Mouse (Mus musculus): ENCODE measurements around the gene Tmod1. TPM values are rescaled to one million over a fixed set of nuclear protein-coding genes. Genes with fewer than 3 reads are reported as not detected.
A peak's percentile ranks its signal among the peaks of the same experiment; 100 is the strongest.

Tmod1 gene
- polyA plus RNA-seq, 1 experiment from 2014 or later, result 4.8 TPM

DNA sequence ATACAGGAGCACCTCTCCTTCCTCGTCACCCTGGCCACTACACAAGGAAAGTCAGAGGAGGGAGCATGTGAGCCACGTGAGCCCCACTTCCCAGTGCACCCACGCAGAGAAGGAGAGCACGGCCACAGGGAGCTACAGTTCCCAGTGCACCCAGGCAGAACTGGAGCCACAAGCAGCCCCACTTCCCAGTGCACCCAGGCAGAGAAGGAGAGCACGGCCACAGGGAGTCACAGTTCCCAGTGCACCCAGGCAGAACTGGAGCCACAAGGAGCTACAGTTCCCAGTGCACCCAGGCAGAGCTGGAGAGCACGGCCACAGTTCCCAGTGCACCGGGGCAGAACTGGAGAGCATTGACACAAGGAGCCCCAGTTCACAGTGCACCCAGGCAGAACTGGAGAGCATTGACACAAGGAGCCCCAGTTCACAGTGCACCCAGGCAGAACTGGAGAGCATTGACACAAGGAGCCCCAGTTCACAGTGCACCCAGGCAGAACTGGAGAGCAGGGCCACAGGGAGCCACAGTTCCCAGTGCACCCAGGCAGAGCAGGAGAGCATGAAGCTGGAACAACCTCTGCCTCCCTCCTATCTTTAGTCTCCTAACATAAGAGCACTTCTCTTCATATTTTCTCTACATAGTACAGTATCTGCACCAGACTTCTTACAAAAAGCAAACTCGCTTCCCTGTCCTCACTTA is 90.7 kb downstream of the Tmod1 start:
- no peak for ATAC-seq (ENCODE audit: low FRiP score)
- Histone ChIP-seq H3K9me3 (replicated peaks) (no peaks in the 10 kb centered on the region), H3K27me3 (no peaks in the 10 kb centered on the region), H3K4me2 (replicated peaks) (no peak overlapping the region), H3K27ac (no peak overlapping the region), H3K36me3 (peaks cover 80% of the 10 kb centered on the region), H3K4me3 (no peak overlapping the region), H3K9ac (no peak overlapping the region), H3K4me1 (no peaks in the 10 kb centered on the region)
- WGBS, result 87% methylated on average over 8 of the region's 8 CpGs

DNA sequence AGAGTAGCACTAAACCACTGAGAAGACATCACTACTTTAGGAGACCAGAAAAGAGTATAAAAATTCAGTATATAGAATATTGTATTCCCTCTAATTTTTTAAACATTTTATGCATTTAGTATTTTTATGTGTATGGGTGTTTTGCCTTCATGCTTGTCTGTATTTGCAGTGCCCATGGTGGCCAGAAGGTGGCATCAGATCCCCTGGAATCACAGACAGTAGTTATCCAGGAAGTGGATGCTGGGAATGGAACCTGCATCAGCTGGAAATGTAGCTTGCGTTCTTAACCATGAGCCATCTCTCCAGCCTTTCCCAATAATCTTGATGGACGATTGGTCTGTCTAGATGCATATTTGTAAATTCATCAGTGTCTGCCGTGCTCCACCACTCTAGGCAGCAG is 91.5 kb downstream of the Tmod1 start:
- WGBS, result 73% methylated on average over 3 of the region's 3 CpGs
- H3K9ac ChIP-seq, result no peak overlapping the region
- H3K4me1 ChIP-seq, result no peaks in the 10 kb centered on the region
- peaks cover 79% of the 10 kb centered on the region for H3K36me3 ChIP-seq
- H3K27me3 ChIP-seq, result no peaks in the 10 kb centered on the region
- H3K27ac ChIP-seq, result no peak overlapping the region
- H3K9me3 ChIP-seq (replicated peaks), result no peaks in the 10 kb centered on the region
- H3K4me3 ChIP-seq, result no peak overlapping the region
- no peak overlapping the region for H3K4me2 ChIP-seq (replicated peaks)
- ATAC-seq (ENCODE audit: low FRiP score), result no peak

DNA sequence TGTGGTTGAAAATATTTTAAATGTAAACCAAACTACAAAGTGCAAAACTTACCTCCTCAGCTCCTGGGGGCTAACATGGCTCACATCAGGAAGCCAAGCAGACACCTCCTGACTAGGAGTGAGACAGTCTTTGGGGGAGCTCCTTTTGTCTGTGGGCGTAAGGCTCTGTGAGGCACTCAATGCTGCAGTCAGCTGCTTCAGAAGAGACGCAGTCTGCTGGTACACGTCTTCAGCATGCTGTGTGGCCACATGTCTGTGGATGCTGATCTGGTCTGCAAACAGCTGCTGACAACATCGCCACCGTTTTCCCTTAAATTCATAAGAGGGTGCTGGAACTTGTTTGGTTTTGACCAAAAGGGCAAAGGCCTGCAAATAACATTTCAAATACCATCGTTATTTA is 93.1 kb downstream of the Tmod1 start:
- Histone ChIP-seq H3K4me3 (no peak overlapping the region), H3K9ac (no peak overlapping the region), H3K4me2 (replicated peaks) (no peak overlapping the region), H3K4me1 (peaks cover under 1% of the 10 kb centered on the region; the same call in 1 of the 2 replicates), H3K9me3 (replicated peaks) (no peaks in the 10 kb centered on the region), H3K36me3 (peaks cover 70% of the 10 kb centered on the region), H3K27me3 (no peaks in the 10 kb centered on the region), H3K27ac (no peak overlapping the region)
- ATAC-seq (ENCODE audit: low FRiP score), result no peak
- WGBS, result 91% methylated on average over 6 of the region's 6 CpGs

DNA sequence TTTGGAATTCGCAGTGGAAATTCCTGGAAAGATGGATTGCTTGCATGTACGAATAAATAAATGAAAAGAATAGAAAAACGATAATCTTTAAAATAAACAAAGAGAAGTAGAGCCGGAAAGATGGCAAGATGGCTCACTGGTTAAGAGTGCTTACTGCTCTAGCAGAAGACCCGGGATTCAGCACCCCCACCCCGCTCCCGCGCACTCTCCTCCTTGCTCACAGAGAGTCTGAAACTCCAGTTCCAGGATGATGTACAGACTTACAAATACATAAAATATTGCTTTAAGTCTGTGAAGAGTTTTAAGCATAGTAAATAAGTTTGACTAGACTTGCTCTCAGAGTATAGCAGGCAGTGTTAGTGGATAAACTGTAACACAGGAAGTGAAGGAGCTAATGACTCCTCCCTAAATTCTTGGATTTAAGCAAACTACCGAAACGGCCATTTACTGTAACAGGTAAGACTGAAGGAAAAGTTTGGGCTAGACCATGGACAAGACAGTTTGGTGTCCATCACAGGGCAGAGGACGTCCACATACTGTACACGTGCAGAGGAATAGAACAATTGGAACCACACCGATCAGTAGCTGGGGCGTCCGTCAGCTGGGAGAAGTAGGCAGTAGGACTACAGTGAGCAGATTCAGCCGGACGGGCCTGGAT is 99.0 kb downstream of the Tmod1 start:
- Histone ChIP-seq H3K36me3 (peaks cover 24% of the 10 kb centered on the region), H3K4me1 (peaks cover 25% of the 10 kb centered on the region), H3K9me3 (replicated peaks) (no peaks in the 10 kb centered on the region), H3K4me2 (replicated peaks) (peak overlapping the region; percentile 87), H3K27me3 (no peaks in the 10 kb centered on the region), H3K27ac (peak overlapping the region; percentile 98), H3K4me3 (peak overlapping the region; percentile 92), H3K9ac (peak overlapping the region; percentile 95)
- WGBS, result 6% methylated on average over 17 of the region's 17 CpGs
- ATAC-seq (ENCODE audit: low FRiP score), result peak; percentile 88

DNA sequence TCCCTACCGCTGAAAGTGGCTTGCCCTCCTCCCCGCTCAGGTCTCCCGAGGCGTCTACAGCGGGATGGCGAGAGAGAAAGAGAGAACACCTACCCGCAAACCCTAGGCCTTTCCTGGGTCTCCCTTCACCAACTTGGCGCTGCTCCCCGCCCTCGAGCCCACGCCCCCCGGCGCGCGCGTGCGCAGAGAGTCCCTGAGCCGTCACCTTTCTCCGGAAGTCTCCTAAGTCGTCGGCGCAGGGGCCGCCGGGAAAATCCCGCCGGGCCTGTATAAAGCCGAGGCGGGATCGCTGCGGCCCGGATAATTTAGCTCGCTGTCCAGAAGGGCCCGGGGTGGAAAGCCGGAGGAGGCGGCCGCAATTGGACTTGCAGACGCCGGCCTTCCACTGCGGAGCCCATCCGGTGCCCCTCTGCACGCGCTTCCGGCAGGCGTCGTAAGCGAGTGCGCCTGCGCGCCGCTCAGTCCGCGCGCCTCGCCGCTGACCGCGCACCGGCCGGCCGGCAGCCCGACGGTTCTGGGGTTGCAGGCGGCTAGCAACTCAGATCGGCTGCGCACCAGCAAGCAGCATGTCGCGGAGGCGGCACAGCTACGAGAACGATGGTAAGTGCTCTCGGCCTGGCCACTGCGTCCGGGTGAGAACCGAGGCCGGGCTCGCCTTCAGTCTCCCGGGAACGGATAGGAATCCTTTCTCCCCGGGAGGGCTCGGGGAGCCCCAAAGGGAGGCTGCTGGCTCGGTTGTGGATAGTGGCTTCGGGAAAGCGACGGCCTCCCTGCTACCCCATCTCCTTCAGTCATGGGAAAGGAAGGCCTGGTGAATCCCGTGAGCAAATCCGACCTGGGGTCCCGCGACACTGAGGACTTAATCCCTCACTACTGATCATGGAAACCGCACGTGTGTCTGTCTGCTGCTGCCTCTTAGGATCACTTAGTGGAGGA is 99.8 kb downstream of the Tmod1 start, which contains the start of the genes Ncbp1 and Tstd2:
Ncbp1 (plus strand) TSS at position 327 of the 936 bp plus-strand sequence.
Tstd2 (minus strand) TSS at position 408 of the 936 bp plus-strand sequence.
- H3K9ac ChIP-seq, result peak within 1 kb of the TSS; percentile 95
- H3K9me3 ChIP-seq (replicated peaks), result no peaks in the 10 kb centered on the region
- WGBS, result under 1% methylated on average over 88 of the region's 90 CpGs
- H3K27ac ChIP-seq, result peak within 1 kb of the TSS; percentile 98
- ATAC-seq (ENCODE audit: low FRiP score), result peak; percentile 92
- no peaks in the 10 kb centered on the region for H3K27me3 ChIP-seq
- peak within 1 kb of the TSS; percentile 92 for H3K4me3 ChIP-seq
- peaks cover 18% of the 10 kb centered on the region for H3K36me3 ChIP-seq
- peaks cover 25% of the 10 kb centered on the region for H3K4me1 ChIP-seq
- H3K4me2 ChIP-seq (replicated peaks), result peak within 1 kb of the TSS; percentile 87

DNA sequence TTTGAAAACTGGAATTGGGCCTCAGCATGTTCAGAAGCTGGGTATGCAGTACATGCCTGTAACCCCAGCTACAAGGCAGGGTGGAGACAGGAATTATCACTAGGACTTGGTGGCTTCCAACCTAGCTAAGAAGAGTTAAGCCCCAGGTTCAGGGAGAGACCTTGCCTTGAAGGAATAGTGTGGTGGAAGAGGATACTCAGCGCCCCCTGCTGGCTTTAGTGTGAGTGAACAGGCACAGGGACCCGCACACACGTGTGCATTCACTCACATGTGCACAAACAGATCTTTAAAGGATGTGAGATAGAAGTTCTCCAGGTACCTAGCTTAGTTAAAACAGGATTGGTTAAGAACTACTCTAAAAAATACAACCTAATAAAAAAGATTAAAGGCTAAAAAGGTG is 105.6 kb downstream of the Tmod1 start:
- no peak overlapping the region for H3K27ac ChIP-seq
- peaks cover 13% of the 10 kb centered on the region for H3K4me1 ChIP-seq
- H3K36me3 ChIP-seq, result peaks cover 18% of the 10 kb centered on the region
- H3K27me3 ChIP-seq, result no peaks in the 10 kb centered on the region
- no peak overlapping the region for H3K9ac ChIP-seq
- H3K4me2 ChIP-seq (replicated peaks), result no peak overlapping the region
- no peak for ATAC-seq (ENCODE audit: low FRiP score)
- 76% methylated on average over 3 of the region's 3 CpGs for WGBS
- H3K4me3 ChIP-seq, result no peak overlapping the region
- no peaks in the 10 kb centered on the region for H3K9me3 ChIP-seq (replicated peaks)

DNA sequence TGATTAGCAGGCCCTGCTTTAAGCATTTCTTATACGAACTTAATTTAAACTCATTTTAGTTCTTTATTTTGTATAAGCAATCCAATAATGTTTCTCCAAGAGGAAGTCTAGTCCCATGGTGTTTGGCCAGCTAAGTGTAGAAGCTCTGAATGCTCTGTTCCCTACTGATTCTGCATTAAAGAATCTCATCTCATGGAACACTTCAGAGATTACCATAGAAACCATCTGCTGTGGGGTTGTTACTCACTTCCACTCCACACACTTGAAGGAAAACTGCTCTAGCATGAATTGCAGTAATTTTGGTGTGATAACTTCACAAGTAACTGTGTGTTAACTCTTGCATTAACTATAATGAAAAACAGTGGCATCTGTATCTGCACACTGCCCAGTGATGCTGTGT is 108.1 kb downstream of the Tmod1 start:
- H3K27me3 ChIP-seq, result no peaks in the 10 kb centered on the region
- peaks cover 36% of the 10 kb centered on the region for H3K36me3 ChIP-seq
- no peaks in the 10 kb centered on the region for H3K4me1 ChIP-seq
- H3K4me3 ChIP-seq, result no peak overlapping the region
- H3K9ac ChIP-seq, result no peak overlapping the region
- H3K4me2 ChIP-seq (replicated peaks), result no peak overlapping the region
- no peaks in the 10 kb centered on the region for H3K9me3 ChIP-seq (replicated peaks)
- WGBS, result 100% methylated on average over 1 of the region's 1 CpGs
- ATAC-seq (ENCODE audit: low FRiP score), result no peak
- no peak overlapping the region for H3K27ac ChIP-seq

DNA sequence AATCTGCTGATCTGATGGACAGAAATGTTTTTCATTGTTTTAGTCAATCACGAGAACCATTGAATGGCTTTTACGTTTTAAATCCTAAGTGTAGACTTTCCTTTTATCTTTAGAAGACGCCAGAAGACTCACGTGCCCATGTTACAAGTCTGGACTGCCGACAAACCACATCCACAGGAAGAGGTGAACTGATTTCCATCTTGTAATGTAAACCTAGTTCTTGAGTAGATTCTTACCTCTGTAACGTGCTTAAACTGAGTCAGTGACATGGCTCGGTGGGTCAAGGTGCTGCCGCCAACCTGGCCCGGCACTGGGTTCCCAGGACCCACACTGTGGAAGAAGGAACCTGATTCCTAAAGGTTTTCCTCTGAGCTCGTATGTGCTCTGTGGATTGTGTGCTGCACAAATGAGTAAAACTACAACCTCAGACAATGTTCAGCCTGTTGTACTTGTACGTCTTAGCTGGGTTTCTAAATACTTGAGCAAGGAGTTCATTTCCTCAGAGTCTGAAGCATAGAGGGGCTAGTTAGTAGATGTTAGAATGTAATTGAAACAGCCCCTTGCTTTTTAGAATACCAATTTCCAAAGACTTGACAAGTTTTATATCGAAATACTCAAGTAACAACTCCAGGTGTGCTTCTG is 113.3 kb downstream of the Tmod1 start:
- H3K4me3 ChIP-seq, result no peak overlapping the region
- 94% methylated on average over 12 of the region's 12 CpGs for WGBS
- H3K4me2 ChIP-seq (replicated peaks), result no peak overlapping the region
- H3K4me1 ChIP-seq, result no peaks in the 10 kb centered on the region
- H3K27me3 ChIP-seq, result no peaks in the 10 kb centered on the region
- H3K27ac ChIP-seq, result no peak overlapping the region
- no peak overlapping the region for H3K9ac ChIP-seq
- H3K9me3 ChIP-seq (replicated peaks), result no peaks in the 10 kb centered on the region
- H3K36me3 ChIP-seq, result peaks cover 72% of the 10 kb centered on the region
- ATAC-seq (ENCODE audit: low FRiP score), result no peak

DNA sequence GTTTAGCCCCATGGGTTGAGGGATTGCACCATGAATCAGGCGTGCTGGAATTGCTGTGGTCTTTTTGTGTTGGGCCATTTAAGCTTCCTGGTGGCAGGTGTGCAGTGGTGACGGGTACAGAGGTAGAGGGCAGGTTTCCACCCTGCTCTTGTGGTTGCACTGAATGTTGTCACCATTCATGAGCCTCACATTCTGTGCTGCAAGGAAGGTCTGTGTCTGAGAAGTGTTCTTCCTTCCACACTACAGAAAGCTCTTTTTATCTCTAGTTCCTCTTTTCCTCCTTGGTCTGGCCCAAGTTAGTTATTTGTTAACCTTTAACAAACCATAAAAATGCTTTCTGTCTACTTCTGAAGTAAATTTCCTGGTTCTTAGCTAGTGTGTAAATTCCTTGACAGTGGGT is 125.3 kb downstream of the Tmod1 start:
- Histone ChIP-seq H3K36me3 (peaks cover 82% of the 10 kb centered on the region), H3K4me1 (no peaks in the 10 kb centered on the region), H3K4me2 (replicated peaks) (no peak overlapping the region), H3K9ac (no peak overlapping the region), H3K9me3 (replicated peaks) (no peaks in the 10 kb centered on the region), H3K27me3 (no peaks in the 10 kb centered on the region), H3K27ac (no peak overlapping the region), H3K4me3 (no peak overlapping the region)
- WGBS, result 93% methylated on average over 2 of the region's 2 CpGs
- ATAC-seq (ENCODE audit: low FRiP score), result no peak
